Mouse (Mus musculus): Measurements from ENCODE around the gene Ppp2r5b. TPM values are rescaled to one million over a fixed set of nuclear protein-coding genes. Genes with fewer than 3 reads are reported as not detected.

Gene Ppp2r5b
- polyA plus RNA-seq, 1 experiment from 2014 or later: 19.3 TPM

DNA sequence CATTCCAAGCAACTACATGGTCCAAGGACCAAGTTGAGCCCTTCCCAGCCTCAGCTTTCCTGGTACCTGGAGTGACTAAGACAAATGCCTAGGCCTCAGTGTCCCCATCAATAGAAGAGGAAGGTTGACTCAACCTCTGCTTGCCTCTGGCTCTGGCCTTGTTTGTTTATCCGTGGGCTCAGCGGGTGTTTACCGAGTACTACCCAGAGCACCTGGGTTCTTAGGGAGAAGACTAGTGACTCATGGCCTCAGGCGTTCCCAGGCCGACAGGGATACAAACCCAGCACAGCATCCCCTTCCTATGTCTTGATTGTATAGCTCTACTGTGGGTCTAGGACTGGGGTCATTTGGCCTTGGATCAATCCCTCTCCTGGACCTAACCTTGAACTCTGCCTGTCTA is 7.6 kb upstream of the Ppp2r5b start:
- H3K27me3 ChIP-seq (ENCODE audit: insufficient read depth, low read length): no peaks in the 10 kb centered on the region
- ATAC-seq (ENCODE audit: insufficient read depth) (no peak), DNase-seq (no peak)
- no peak overlapping the region for H3K27ac ChIP-seq (ENCODE audit: low read depth)
- no peak overlapping the region for H3K9ac ChIP-seq
- H3K4me3 ChIP-seq (ENCODE audit: low read depth, low read length): no peak overlapping the region
- no peak for TF ChIP-seq CTCF (IDR thresholded peaks at IDR 0.05; ENCODE audit: low read depth)
- no peak overlapping the region for H3K4me2 ChIP-seq
- 74% methylated on average over 5 of the region's 5 CpGs for WGBS
- peaks cover 42% of the 10 kb centered on the region for H3K36me3 ChIP-seq (ENCODE audit: insufficient read depth)
- peaks cover 9% of the 10 kb centered on the region for H3K4me1 ChIP-seq (ENCODE audit: insufficient read depth)
- no peaks in the 10 kb centered on the region for H3K9me3 ChIP-seq (ENCODE audit: low read depth, low read length)

DNA sequence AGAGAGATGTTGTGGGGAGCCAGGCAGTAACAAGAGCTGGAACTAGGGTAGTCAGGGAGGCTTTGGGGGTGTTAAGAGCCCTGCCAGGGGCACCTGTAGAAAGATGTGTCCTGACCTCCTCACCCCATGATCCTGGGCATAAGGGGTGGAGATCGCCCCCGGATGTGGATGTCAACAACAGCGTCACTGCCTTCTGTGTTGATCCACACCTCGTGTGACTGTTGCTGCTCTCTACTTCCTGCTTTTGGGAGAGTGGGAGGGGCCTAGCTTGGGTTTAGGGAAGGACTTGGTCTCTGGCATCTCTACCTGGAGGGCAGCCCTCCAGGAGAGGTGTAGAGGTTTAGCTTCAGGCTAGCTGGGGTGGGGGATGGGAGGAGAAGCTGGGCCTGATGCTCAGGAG is 6.6 kb upstream of the Ppp2r5b start:
- DNase-seq (peak; percentile 60), ATAC-seq (ENCODE audit: insufficient read depth) (peak; percentile 9; the same call in 1 of the 2 replicates)
- no peaks in the 10 kb centered on the region for H3K9me3 ChIP-seq (ENCODE audit: low read depth, low read length)
- peak overlapping the region; percentile 82 for H3K4me2 ChIP-seq
- peaks cover 32% of the 10 kb centered on the region for H3K36me3 ChIP-seq (ENCODE audit: insufficient read depth)
- peak overlapping the region; percentile 91 for H3K9ac ChIP-seq
- no peak for TF ChIP-seq CTCF (IDR thresholded peaks at IDR 0.05; ENCODE audit: low read depth)
- H3K4me1 ChIP-seq (ENCODE audit: insufficient read depth): peaks cover 9% of the 10 kb centered on the region
- H3K27me3 ChIP-seq (ENCODE audit: insufficient read depth, low read length): no peaks in the 10 kb centered on the region
- 1% methylated on average over 4 of the region's 4 CpGs for WGBS
- H3K27ac ChIP-seq (ENCODE audit: low read depth): peak overlapping the region; percentile 76; the same call in 1 of the 2 replicates
- H3K4me3 ChIP-seq (ENCODE audit: low read depth, low read length): peak overlapping the region; percentile 87

GRCm38 (mm10) chr19:6241274-6242107 is 5.8 kb upstream of the Ppp2r5b start, which contains the start of gene Atg2a:
Atg2a (plus strand) TSS chr19:6241668.
- H3K27me3 ChIP-seq (ENCODE audit: insufficient read depth, low read length): no peaks in the 10 kb centered on the region
- H3K4me3 ChIP-seq (ENCODE audit: low read depth, low read length): peak within 1 kb of the TSS; percentile 87
- peak within 1 kb of the TSS; percentile 91 for H3K9ac ChIP-seq
- peak; percentile 100 for DNase-seq
- H3K4me2 ChIP-seq: peak within 1 kb of the TSS; percentile 82
- peaks cover 25% of the 10 kb centered on the region; the same call in 1 of the 2 replicates for H3K36me3 ChIP-seq (ENCODE audit: insufficient read depth)
- peak; percentile 95 for ATAC-seq (ENCODE audit: insufficient read depth)
- peaks cover 11% of the 10 kb centered on the region for H3K4me1 ChIP-seq (ENCODE audit: insufficient read depth)
- no peaks in the 10 kb centered on the region for H3K9me3 ChIP-seq (ENCODE audit: low read depth, low read length)
- WGBS: under 1% methylated on average over 55 of the region's 55 CpGs
- TF ChIP-seq CTCF (IDR thresholded peaks at IDR 0.05; ENCODE audit: low read depth): no peak
- H3K27ac ChIP-seq (ENCODE audit: low read depth): peak within 1 kb of the TSS; percentile 76

DNA sequence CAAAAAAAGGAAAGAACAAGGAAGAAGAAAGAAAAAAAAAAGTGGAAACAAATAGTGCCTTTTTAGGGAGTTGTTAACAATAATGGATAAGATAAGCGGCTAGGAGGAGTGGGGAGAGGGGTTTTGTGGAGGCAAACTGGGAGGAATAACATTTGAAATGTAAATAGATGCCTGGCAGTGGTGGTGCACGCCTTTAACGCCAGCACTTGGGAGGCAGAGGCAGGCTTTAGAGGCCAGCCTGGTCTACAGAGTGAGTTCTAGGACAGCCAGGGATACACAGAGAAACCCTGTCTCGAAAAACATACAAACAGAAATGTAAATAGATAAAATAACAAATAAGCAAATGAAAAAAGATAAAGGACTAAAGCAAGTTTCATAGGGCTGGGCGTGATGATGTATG is 5.1 kb upstream of the Ppp2r5b start:
- peak overlapping the region; percentile 15; the same call in 1 of the 2 replicates for H3K4me3 ChIP-seq (ENCODE audit: low read depth, low read length)
- H3K4me2 ChIP-seq: peak overlapping the region; percentile 82
- no peaks in the 10 kb centered on the region for H3K9me3 ChIP-seq (ENCODE audit: low read depth, low read length)
- H3K4me1 ChIP-seq (ENCODE audit: insufficient read depth): peaks cover 13% of the 10 kb centered on the region
- H3K27me3 ChIP-seq (ENCODE audit: insufficient read depth, low read length): no peaks in the 10 kb centered on the region
- no peak for DNase-seq
- no peak overlapping the region for H3K9ac ChIP-seq
- no peak for TF ChIP-seq CTCF (IDR thresholded peaks at IDR 0.05; ENCODE audit: low read depth)
- ATAC-seq (ENCODE audit: insufficient read depth): no peak
- 0 out of 2 replicates have a peak, but pooled peaks cover 18% of the 10 kb centered on the region for H3K36me3 ChIP-seq (ENCODE audit: insufficient read depth)
- WGBS: 30% methylated on average over 5 of the region's 5 CpGs
- 0 out of 2 replicates have a peak overlapping the region, but pooled peaks have one; percentile 6 for H3K27ac ChIP-seq (ENCODE audit: low read depth)

DNA sequence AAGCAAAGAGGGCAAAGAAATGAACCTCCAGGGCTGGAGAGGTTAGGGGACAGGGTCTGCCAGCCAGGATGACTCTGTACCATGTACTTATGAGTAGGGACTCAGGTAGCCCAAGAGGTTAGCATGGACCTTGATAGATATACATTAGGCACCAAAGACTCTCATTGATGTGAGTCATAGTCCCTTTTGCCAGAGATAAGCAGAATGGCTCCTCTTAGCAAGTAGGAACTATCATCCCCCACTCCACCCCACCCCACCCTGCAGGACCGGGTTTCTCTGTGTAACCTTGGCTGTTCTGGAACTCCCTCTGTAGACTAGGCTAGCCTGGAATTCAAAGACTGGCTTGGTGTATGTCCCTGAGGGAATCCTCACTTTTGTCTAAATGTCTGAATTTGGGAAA is 4.5 kb upstream of the Ppp2r5b start:
- peaks cover 13% of the 10 kb centered on the region for H3K4me1 ChIP-seq (ENCODE audit: insufficient read depth)
- H3K27me3 ChIP-seq (ENCODE audit: insufficient read depth, low read length): no peaks in the 10 kb centered on the region
- 33% methylated on average over 1 of the region's 1 CpGs for WGBS
- no peaks in the 10 kb centered on the region for H3K9me3 ChIP-seq (ENCODE audit: low read depth, low read length)
- no peak overlapping the region for H3K9ac ChIP-seq
- no peak for ATAC-seq (ENCODE audit: insufficient read depth)
- no peak overlapping the region for H3K27ac ChIP-seq (ENCODE audit: low read depth)
- H3K4me3 ChIP-seq (ENCODE audit: low read depth, low read length): no peak overlapping the region
- no peak for TF ChIP-seq CTCF (IDR thresholded peaks at IDR 0.05; ENCODE audit: low read depth)
- H3K36me3 ChIP-seq (ENCODE audit: insufficient read depth): 0 out of 2 replicates have a peak, but pooled peaks cover 13% of the 10 kb centered on the region
- no peak for DNase-seq
- no peak overlapping the region for H3K4me2 ChIP-seq

DNA sequence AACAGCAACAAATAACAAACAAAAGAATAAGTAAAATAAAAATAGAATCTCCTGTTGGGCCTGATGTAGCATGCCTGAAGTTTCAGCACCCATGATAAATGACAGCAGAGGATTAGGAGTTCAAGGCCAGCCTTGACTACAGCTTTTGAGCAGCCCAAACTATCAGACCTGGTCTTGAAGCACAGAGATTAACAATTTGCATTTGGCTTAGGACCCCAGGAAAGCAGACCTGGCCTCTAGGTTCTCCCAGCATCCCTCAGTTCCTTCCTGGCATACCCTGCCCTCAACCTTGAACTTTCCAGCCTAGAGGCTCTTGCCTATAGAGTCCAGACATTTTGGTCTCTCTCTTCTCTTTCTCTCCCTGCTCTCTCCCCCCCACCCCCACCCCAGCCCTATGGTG is 3.1 kb upstream of the Ppp2r5b start:
- Histone ChIP-seq H3K36me3 (ENCODE audit: insufficient read depth) (0 out of 2 replicates have a peak, but pooled peaks cover 4% of the 10 kb centered on the region), H3K27me3 (ENCODE audit: insufficient read depth, low read length) (no peaks in the 10 kb centered on the region), H3K4me1 (ENCODE audit: insufficient read depth) (peaks cover 16% of the 10 kb centered on the region), H3K9ac (no peak overlapping the region), H3K4me3 (ENCODE audit: low read depth, low read length) (no peak overlapping the region), H3K4me2 (no peak overlapping the region), H3K9me3 (ENCODE audit: low read depth, low read length) (no peaks in the 10 kb centered on the region), H3K27ac (ENCODE audit: low read depth) (no peak overlapping the region)
- TF ChIP-seq CTCF (IDR thresholded peaks at IDR 0.05; ENCODE audit: low read depth): no peak
- no peak for DNase-seq
- no peak for ATAC-seq (ENCODE audit: insufficient read depth)

- Histone ChIP-seq H3K4me2 (no peak overlapping the region), H3K27ac (ENCODE audit: low read depth) (no peak overlapping the region), H3K4me1 (ENCODE audit: insufficient read depth) (peaks cover 10% of the 10 kb centered on the region; the same call in 1 of the 2 replicates), H3K4me3 (ENCODE audit: low read depth, low read length) (no peak overlapping the region), H3K9ac (no peak overlapping the region), H3K36me3 (ENCODE audit: insufficient read depth) (peaks cover 9% of the 10 kb centered on the region; the same call in 1 of the 2 replicates), H3K27me3 (ENCODE audit: insufficient read depth, low read length) (no peaks in the 10 kb centered on the region), H3K9me3 (ENCODE audit: low read depth, low read length) (no peaks in the 10 kb centered on the region)
- no peak for TF ChIP-seq CTCF (IDR thresholded peaks at IDR 0.05; ENCODE audit: low read depth)
- ATAC-seq (ENCODE audit: insufficient read depth) (no peak), DNase-seq (no peak)
- WGBS: 69% methylated on average over 7 of the region's 7 CpGs
These were observed 1.2 kb upstream of the Ppp2r5b start for GRCm38 (mm10) chr19:6236842-6237241.
